Mouse (Mus musculus): ENCODE data around the gene Gprin2.

The Gprin2 gene

GRCm38 (mm10) chr14:34207996-34208395 is 6.5 kb upstream of the Gprin2 start:
- DNase-seq (ENCODE audit: low spot score): no peak

GRCm38 (mm10) chr14:34200738-34201230 is 669 bp downstream of the Gprin2 start:
- DNase-seq (ENCODE audit: low spot score): peak; percentile 25

GRCm38 (mm10) chr14:34196706-34197105 is 4.7 kb downstream of the Gprin2 start:
- no peak for DNase-seq (ENCODE audit: low spot score)

GRCm38 (mm10) chr14:34195466-34195865 is 6.0 kb downstream of the Gprin2 start:
- DNase-seq (ENCODE audit: low spot score): no peak

GRCm38 (mm10) chr14:34193879-34194278 is 7.6 kb downstream of the Gprin2 start:
- DNase-seq (ENCODE audit: low spot score): no peak

- no peak for DNase-seq (ENCODE audit: low spot score)
Measured at GRCm38 (mm10) chr14:34190361-34190760, 11.1 kb downstream of the Gprin2 start.

GRCm38 (mm10) chr14:34188629-34189028 is 12.8 kb downstream of the Gprin2 start:
- DNase-seq (ENCODE audit: low spot score): no peak

- no peak for DNase-seq (ENCODE audit: low spot score)
Measured at GRCm38 (mm10) chr14:34183101-34183500, 18.4 kb downstream of the Gprin2 start.

GRCm38 (mm10) chr14:34179351-34179750 is 22.1 kb downstream of the Gprin2 start:
- DNase-seq (ENCODE audit: low spot score): no peak

- no peak for DNase-seq (ENCODE audit: low spot score)
Measured at GRCm38 (mm10) chr14:34171107-34171506, 30.3 kb downstream of the Gprin2 start.

GRCm38 (mm10) chr14:34155752-34156151 is 45.7 kb downstream of the Gprin2 start:
- DNase-seq (ENCODE audit: low spot score): no peak

- peak; percentile 27 for DNase-seq (ENCODE audit: low spot score)
Measured at GRCm38 (mm10) chr14:34154601-34155337, 46.7 kb downstream of the Gprin2 start.

GRCm38 (mm10) chr14:34152342-34152741 is 49.1 kb downstream of the Gprin2 start, which contains the start of gene Npy4r:
Gene Npy4r, minus strand, starts transcription at chr14:34152489.
- DNase-seq (ENCODE audit: low spot score): peak; percentile 33

- no peak for DNase-seq (ENCODE audit: low spot score)
Measured at GRCm38 (mm10) chr14:34142915-34143314, 58.5 kb downstream of the Gprin2 start.

GRCm38 (mm10) chr14:34142316-34142715 is 59.1 kb downstream of the Gprin2 start:
- no peak for DNase-seq (ENCODE audit: low spot score)

- DNase-seq (ENCODE audit: low spot score): no peak
Measured at GRCm38 (mm10) chr14:34139671-34140664, 61.5 kb downstream of the Gprin2 start.

Measured in testis, postnatal 14 days (tissue).